Mouse (Mus musculus) CH12.LX (cell line): Measurements from ENCODE around the gene Card10.

ENCODE experiments used
- MAX ChIP-seq: IDR thresholded peaks from 2 replicates; pipeline ENCODE4 v1.6.1; 2011; ENCODE audit warnings: low read length, improper control_type of control experiment
- MXI1 ChIP-seq: IDR thresholded peaks from 2 replicates; pipeline ENCODE4 v1.6.1; 2011; ENCODE audit warnings: mild to moderate bottlenecking, low read depth, low read length, improper control_type of control experiment
- RCOR1 ChIP-seq: conservative IDR thresholded peaks from 2 replicates; pipeline ENCODE4 v1.6.1; 2012; ENCODE audit warnings: low read depth, mild to moderate bottlenecking, inconsistent platforms, low read length, improper control_type of control experiment

DNA sequence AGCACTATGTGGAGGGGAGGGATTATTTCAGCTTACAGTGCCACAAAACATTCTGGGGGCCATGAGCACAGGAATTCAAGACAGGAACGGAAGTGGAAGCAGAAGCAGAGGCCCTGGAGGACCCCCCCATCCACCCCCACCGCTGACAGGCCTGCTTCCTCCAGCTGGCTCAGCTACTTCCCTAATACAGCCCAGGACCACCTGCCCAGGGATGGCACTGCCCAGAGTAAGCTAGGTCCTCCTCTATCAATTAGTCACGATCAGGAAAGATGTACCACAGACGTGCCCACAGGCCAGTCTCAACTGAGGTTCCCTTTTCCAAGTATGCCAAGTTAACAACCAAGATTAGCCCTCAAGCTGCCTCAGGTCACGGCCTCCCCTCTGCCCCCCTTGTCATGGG is 48.7 kb downstream of the Card10 start:
- TF ChIP-seq MXI1 = no peak
- TF ChIP-seq MAX = no peak
- no peak for TF ChIP-seq RCOR1
